Mouse (Mus musculus) neural tube, embryonic 14.5 days (tissue): ENCODE data around the gene Abca7. TPM values are rescaled to one million over a fixed set of nuclear protein-coding genes. Genes with fewer than 3 reads are reported as not detected.

Source experiments
- ATAC-seq: fragments of 200-750 bp; cut with Nextera tagmentation; 2 replicates; pipeline ENCODE4 v1.8.0; 2017; ENCODE audit warnings: low read depth, mild to moderate bottlenecking, moderate TSS enrichment, moderate library complexity
- H3K27ac ChIP-seq: fragments of 300-500 bp; sonication (generic); 2 replicates; pipeline ENCODE4 v1.5.1; 2014; ENCODE audit warnings: low read depth, mild to moderate bottlenecking, control low read depth, low read length, moderate library complexity, mixed read lengths
- H3K27me3 ChIP-seq: fragments of 300-500 bp; sonication (generic); 2 replicates; pipeline ENCODE4 v1.6.1; 2014; ENCODE audit warnings: low read length; ENCODE audit not compliant: control insufficient read depth, insufficient read depth
- H3K36me3 ChIP-seq: fragments of 300-500 bp; sonication (generic); 2 replicates; pipeline ENCODE4 v1.6.1; 2014; ENCODE audit warnings: low read length, mixed read lengths; ENCODE audit not compliant: control insufficient read depth, insufficient read depth
- H3K4me1 ChIP-seq: fragments of 300-500 bp; sonication (generic); 2 replicates; pipeline ENCODE4 v1.6.1; 2014; ENCODE audit warnings: low read length; ENCODE audit not compliant: control insufficient read depth, insufficient read depth
- H3K4me2 ChIP-seq: fragments of 300-500 bp; sonication (generic); 2 replicates; pipeline ENCODE4 v1.6.1; 2014; ENCODE audit warnings: mild to moderate bottlenecking, low read depth, low read length, control low read depth
- H3K4me3 ChIP-seq: fragments of 300-500 bp; sonication (generic); 2 replicates; pipeline ENCODE4 v1.5.1; 2014; ENCODE audit warnings: low read depth, low read length, control low read depth, mixed read lengths
- H3K9ac ChIP-seq: fragments of 300-500 bp; sonication (generic); replicated peaks from 2 replicates; pipeline ENCODE4 v1.6.1; 2014; ENCODE audit warnings: low read depth, mild to moderate bottlenecking, control low read depth, low read length, mixed read lengths
- H3K9me3 ChIP-seq: fragments of 300-500 bp; sonication (generic); 2 replicates; pipeline ENCODE4 v1.6.1; 2016; ENCODE audit warnings: low read length; ENCODE audit not compliant: control insufficient read depth
- WGBS: fragments of 180-500 bp; shearing (Covaris S2); extraction: QIAGEN DNeasy Blood & Tissue Kit; methylation state at CpG from one replicate; pipeline ENCODE4 v1.1.7; 2014; 5-methylcytosine and 5-hydroxymethylcytosine counted together
- polyA plus RNA-seq: library from polyadenylated mRNA; unstranded; fragments of >200 nt; fragmentation: Nextera tagmentation; extraction: Ambion mirVana; gene quantifications from 2 replicates; pipeline ENCODE4 v1.2.1, GENCODE M21; 2014

Gene Abca7
- polyA plus RNA-seq, 1 experiment from 2014 or later = 4.3 TPM

DNA sequence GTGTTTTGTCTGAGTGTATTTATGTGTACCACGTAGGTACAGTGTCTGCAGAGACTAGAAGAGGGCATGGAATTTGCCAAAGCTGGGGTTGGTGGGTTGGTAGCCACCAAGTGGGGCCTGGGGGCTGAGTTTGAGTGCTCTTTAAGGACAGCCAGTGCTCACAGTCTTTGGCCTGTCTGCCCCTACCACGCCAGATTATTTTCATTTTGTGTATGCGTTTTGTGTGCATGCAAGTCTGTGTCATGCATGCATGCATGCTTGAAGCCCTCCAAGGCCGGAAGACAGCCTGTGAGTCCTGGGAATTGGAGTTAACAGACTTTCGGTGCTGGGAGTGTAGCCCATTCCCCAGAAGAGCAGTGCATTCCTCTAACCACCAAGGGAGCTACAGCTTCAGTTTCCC, 59.1 kb downstream of the Abca7 start:
- H3K4me3 ChIP-seq = peak overlapping the region; percentile 83; the same call in 1 of the 2 replicates
- 82% methylated on average over 5 of the region's 5 CpGs for WGBS
- no peaks in the 10 kb centered on the region; the same call in 1 of the 2 replicates for H3K27me3 ChIP-seq
- peak overlapping the region; percentile 79 for H3K4me2 ChIP-seq
- peaks cover 33% of the 10 kb centered on the region for H3K36me3 ChIP-seq
- H3K4me1 ChIP-seq = peaks cover 11% of the 10 kb centered on the region; the same call in 1 of the 2 replicates
- ATAC-seq = no peak
- H3K27ac ChIP-seq = no peak overlapping the region
- no peaks in the 10 kb centered on the region for H3K9me3 ChIP-seq
- peak overlapping the region; percentile 91; the same call in 1 of the 2 replicates for H3K9ac ChIP-seq

DNA sequence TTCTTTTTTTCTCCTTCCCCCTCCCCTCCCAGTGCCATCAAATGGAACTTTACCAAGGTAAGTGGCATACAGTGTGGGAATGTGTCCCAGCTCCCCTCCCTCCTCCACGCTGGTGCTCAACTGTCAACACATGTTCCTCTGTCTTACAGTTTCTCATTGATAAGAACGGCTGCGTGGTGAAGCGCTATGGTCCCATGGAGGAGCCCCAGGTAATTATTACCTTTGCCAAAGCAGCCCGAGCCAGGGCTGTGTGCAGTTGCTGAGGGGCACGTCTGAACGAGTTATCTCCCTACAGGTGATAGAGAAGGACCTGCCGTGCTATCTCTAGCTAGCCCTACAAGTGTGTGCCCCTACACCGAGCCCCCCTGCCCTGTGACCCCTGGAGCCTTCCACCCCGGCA, 59.6 kb downstream of the Abca7 start:
- H3K36me3 ChIP-seq = peaks cover 35% of the 10 kb centered on the region
- H3K4me2 ChIP-seq = no peak overlapping the region
- H3K9ac ChIP-seq = no peak overlapping the region
- 90% methylated on average over 9 of the region's 10 CpGs for WGBS
- H3K9me3 ChIP-seq = no peaks in the 10 kb centered on the region
- peaks cover 11% of the 10 kb centered on the region; the same call in 1 of the 2 replicates for H3K4me1 ChIP-seq
- H3K27ac ChIP-seq = no peak overlapping the region
- H3K4me3 ChIP-seq = no peak overlapping the region
- no peak for ATAC-seq
- H3K27me3 ChIP-seq = no peaks in the 10 kb centered on the region; the same call in 1 of the 2 replicates

DNA sequence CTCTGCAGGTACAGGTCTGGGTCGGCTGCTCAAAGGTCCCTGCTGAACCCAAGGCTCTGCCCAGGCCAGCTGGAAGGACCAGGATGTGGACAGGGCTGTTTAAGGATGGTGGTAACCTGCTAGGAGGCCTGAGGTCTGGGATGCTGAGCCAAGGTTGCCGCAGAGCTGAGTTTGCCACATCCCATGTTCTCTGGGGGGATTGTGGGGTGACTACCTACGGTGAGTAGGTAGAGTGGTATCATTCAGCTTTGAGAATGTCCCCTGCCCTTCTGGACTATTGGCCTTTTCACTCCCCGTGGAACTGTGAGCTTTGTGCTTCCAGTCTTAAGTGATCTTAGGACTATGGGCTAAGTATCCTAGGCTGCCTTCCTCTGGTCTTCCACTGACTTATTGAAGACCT, 60.2 kb downstream of the Abca7 start:
- H3K27ac ChIP-seq = no peak overlapping the region
- H3K4me3 ChIP-seq = no peak overlapping the region
- H3K27me3 ChIP-seq = no peaks in the 10 kb centered on the region; the same call in 1 of the 2 replicates
- peaks cover 11% of the 10 kb centered on the region; the same call in 1 of the 2 replicates for H3K4me1 ChIP-seq
- H3K36me3 ChIP-seq = peaks cover 35% of the 10 kb centered on the region
- no peak overlapping the region for H3K4me2 ChIP-seq
- 89% methylated on average over 4 of the region's 4 CpGs for WGBS
- H3K9ac ChIP-seq = no peak overlapping the region
- H3K9me3 ChIP-seq = no peaks in the 10 kb centered on the region
- no peak for ATAC-seq

DNA sequence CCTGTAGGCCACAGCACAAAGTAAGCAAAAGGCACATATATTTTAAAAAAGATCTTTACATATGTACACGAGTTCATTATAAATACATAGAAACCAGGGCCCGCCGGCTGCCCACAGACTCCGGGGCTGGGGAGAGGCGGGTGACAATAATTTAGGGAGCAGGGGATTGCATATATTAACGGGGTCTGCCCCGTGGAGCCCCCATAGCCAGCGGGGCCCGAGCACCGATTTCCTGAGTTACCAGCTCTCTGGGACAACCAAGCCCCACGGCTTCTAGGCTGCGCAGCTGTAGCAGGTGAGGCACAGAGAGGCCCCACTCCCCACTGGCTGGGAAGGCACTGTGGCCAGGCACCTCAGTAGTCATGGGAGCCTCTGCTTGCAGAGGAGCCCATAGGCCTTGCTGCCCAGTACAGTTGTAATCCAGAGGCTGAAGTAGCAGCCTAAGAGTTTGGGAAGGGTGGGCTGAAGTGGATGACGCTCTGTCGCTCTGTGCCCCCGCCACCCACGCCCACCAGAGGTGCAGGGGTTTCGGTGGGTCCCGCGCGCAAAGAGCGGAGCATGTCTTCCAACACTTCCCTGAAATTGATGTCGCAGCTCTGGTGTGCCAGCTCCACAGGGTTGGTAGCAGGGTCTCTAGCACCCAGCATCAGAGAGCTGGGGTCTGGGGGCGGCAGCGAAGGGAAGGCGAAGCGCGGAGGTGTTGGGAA, 60.8 kb downstream of the Abca7 start:
- Histone ChIP-seq H3K4me2 (no peak overlapping the region), H3K4me1 (peaks cover 11% of the 10 kb centered on the region; the same call in 1 of the 2 replicates), H3K36me3 (peaks cover 35% of the 10 kb centered on the region), H3K4me3 (no peak overlapping the region), H3K27ac (no peak overlapping the region), H3K9me3 (no peaks in the 10 kb centered on the region), H3K27me3 (no peaks in the 10 kb centered on the region), H3K9ac (no peak overlapping the region)
- no peak for ATAC-seq
- WGBS = 90% methylated on average over 26 of the region's 27 CpGs

DNA sequence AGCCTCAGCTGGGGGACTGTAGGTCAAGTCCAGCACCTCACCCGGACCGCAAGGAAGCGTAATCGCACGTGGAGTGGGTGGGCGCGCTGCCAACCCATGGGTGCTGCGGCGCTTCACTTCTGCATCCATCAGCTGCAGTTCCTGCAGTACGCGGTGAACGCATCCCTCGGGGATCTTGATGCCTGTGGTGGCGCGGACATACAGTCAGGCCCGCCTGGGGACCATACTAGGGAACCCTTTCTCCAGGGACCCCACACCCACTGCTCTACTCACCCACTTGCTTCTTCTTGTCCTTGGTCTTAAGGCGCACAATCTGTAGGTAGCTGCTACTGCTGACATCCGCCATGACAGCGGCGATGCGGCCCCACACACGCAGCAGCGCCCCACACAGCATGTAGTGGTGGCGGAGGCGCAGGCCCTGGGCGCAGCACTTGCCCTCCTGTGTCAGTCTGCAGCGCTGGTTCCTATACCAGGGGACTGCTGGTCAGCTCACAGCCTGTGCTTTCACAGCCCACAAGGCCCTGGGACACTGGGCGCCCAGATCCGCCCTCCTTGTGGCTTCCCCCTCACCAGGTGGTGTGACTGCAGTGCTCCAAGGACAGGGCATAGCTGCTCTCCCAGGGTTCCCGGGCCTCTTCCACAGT, 61.5 kb downstream of the Abca7 start:
- peaks cover 11% of the 10 kb centered on the region; the same call in 1 of the 2 replicates for H3K4me1 ChIP-seq
- no peaks in the 10 kb centered on the region for H3K9me3 ChIP-seq
- 76% methylated on average over 30 of the region's 30 CpGs for WGBS
- H3K36me3 ChIP-seq = peaks cover 35% of the 10 kb centered on the region
- no peak overlapping the region for H3K4me2 ChIP-seq
- no peak overlapping the region for H3K4me3 ChIP-seq
- H3K27me3 ChIP-seq = no peaks in the 10 kb centered on the region
- 0 out of 2 replicates have a peak overlapping the region, but pooled peaks have one; percentile 10 for H3K27ac ChIP-seq
- no peak for ATAC-seq
- no peak overlapping the region for H3K9ac ChIP-seq

DNA sequence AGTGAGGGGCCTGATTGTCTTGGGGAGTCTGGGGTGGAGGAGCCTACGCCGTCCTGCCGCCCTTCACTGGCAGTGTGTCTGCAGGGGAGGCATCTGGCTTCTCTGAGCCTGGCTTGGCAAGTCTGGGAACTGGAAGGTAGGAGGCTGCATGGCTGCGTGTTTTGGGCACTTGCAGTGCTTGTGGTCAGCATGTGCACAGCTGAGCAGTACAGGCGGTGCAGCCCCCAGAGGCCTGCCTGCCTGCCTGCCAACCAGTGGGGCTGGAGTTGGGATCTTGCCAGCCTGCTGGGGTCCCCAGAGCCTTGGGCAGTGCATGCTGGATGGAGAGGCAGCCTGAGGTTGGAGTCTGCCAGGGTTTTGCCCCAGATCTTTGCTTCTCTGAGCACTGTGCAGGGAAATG, 66.8 kb downstream of the Abca7 start:
- Histone ChIP-seq H3K9ac (0 out of 2 replicates have a peak overlapping the region, but pooled peaks have one; percentile 21), H3K36me3 (peaks cover 9% of the 10 kb centered on the region), H3K27ac (peak overlapping the region; percentile 48), H3K4me3 (no peak overlapping the region), H3K4me1 (no peaks in the 10 kb centered on the region), H3K27me3 (no peaks in the 10 kb centered on the region), H3K9me3 (no peaks in the 10 kb centered on the region), H3K4me2 (no peak overlapping the region)
- ATAC-seq = peak; percentile 35; the same call in 1 of the 2 replicates
- 64% methylated on average over 5 of the region's 5 CpGs for WGBS

DNA sequence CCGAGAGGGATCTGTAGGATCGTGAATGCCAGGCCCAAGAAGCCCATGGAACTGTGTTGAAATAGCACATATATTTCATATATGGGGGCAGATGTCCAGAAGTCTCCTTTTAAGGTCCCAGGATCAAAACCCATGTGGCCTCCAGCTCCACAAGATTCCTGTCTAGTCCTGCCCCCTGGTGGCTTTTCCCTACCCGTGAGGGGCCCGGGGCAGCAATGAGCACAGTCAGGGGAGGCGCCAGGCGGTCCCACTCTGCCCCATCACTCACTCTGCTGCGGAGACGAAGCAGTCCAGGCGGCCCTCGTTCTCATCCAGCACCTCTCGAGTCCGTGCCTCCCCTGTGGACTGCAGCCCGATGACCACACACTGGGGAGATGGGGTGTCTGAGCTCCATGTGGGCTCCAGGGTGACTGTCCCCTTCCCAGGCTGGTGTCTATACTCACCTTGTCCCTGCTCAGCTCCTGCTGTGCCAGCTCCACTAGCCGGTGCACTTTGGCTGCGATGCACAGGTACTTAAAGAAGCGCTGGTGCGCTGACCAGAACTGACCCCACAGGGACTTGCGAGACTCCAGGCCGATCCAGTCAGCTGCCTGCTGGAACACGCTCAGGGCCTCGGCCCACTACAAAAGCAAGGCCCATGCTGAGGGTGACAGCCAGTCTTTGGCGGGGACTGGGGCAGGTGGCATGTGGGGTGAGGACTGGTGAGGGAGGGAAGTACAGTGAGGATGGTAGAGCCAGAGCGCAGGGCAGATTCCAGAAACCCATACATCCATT, 67.8 kb downstream of the Abca7 start:
- H3K9me3 ChIP-seq = no peaks in the 10 kb centered on the region
- ATAC-seq = no peak
- H3K4me3 ChIP-seq = no peak overlapping the region
- no peaks in the 10 kb centered on the region for H3K4me1 ChIP-seq
- H3K9ac ChIP-seq = no peak overlapping the region
- 74% methylated on average over 23 of the region's 23 CpGs for WGBS
- no peak overlapping the region for H3K4me2 ChIP-seq
- peaks cover 8% of the 10 kb centered on the region for H3K36me3 ChIP-seq
- peak overlapping the region; percentile 48; the same call in 1 of the 2 replicates for H3K27ac ChIP-seq
- no peaks in the 10 kb centered on the region for H3K27me3 ChIP-seq
